ENCODE assay signal across 12 mouse cellular contexts in the genomic region with DNA sequence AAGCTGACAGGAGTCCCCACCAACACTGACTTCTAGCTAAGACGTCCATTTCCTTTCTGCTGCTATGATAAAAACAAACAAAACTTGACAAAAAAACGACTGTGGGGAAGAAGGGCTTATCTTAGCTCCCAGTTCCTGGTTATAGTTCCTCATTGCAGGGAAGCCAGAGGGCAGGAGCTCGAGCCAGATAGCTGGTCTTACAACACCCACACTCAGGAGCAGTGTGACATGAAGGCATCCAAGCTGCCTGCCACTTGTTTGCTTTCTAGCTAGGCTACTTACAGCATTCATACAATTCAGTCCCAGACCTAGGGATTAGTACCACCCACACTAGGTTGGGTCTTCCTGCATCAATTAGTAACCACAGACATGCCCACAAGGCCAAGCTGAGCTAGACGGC.
A peak's percentile ranks its signal among the peaks of the same experiment; 100 is the strongest.
DNase-seq lines count a peak whose midpoint lies in the region; ATAC-seq and TF ChIP-seq lines count a peak whose summit lies in the region.
"Had no signal": no experiment of that assay in that cellular context is flagged by ENCODE, and none has a peak within 500 bp of the region (broad histone marks: within the 10 kb centered on the region; RNA-seq: fewer than 3 reads in every experiment).

No protein-coding gene starts in this region.

- H3K36me3 ChIP-seq in liver, embryonic 12.5 days: no peaks in the 10 kb centered on the region
- no peaks in the 10 kb centered on the region for H3K36me3 ChIP-seq in macrophage (ENCODE audit: inconsistent target)
- H3K36me3 ChIP-seq in kidney, adult 2 months (ENCODE audit: control insufficient read depth, insufficient read depth, low read length): no peaks in the 10 kb centered on the region
- no peaks in the 10 kb centered on the region for H3K36me3 ChIP-seq in embryonic facial prominence, embryonic 10.5 days (replicated peaks)
- H3K36me3 ChIP-seq: forebrain, embryonic 10.5 days; midbrain, embryonic 15.5 days had no signal

- WGBS in liver, embryonic 12.5 days (ENCODE audit: insufficient replicate concordance): 6% methylated on average over 4 of the region's 4 CpGs
- 4% methylated on average over 4 of the region's 4 CpGs for WGBS in macrophage (ENCODE audit: missing documents)
- WGBS in kidney, adult 2 months: 47% methylated on average over 4 of the region's 4 CpGs
- 63% methylated on average over 4 of the region's 4 CpGs for WGBS in embryonic facial prominence, embryonic 10.5 days

- no peak for TF ChIP-seq CTCF in kidney, adult 2 months (conservative IDR thresholded peaks at IDR 0.05; ENCODE audit: insufficient read depth, insufficient read length, low read depth, low read length)

- peak overlapping the region; percentile 58 for H3K27ac ChIP-seq in liver, embryonic 12.5 days
- peak overlapping the region; percentile 39 for H3K27ac ChIP-seq in macrophage
- no peak overlapping the region for H3K27ac ChIP-seq in kidney, adult 2 months (ENCODE audit: insufficient read depth, low read depth, low read length)
- H3K27ac ChIP-seq in embryonic facial prominence, embryonic 10.5 days (replicated peaks): no peak overlapping the region
- H3K27ac ChIP-seq: forebrain, embryonic 10.5 days; limb, embryonic 12.5 days; midbrain, embryonic 15.5 days had no signal

- H3K9ac ChIP-seq in liver, embryonic 12.5 days: no peak overlapping the region
- H3K9ac ChIP-seq: limb, embryonic 12.5 days; midbrain, embryonic 15.5 days had no signal

- H3K9me3 ChIP-seq in liver, embryonic 12.5 days (replicated peaks): no peaks in the 10 kb centered on the region
- H3K9me3 ChIP-seq in embryonic facial prominence, embryonic 10.5 days: no peaks in the 10 kb centered on the region
- H3K9me3 ChIP-seq: forebrain, embryonic 10.5 days; limb, embryonic 12.5 days; midbrain, embryonic 15.5 days had no signal

- H3K4me3 ChIP-seq in liver, embryonic 12.5 days: no peak overlapping the region
- H3K4me3 ChIP-seq in macrophage (ENCODE audit: inconsistent target): no peak overlapping the region
- no peak overlapping the region for H3K4me3 ChIP-seq in kidney, adult 2 months (ENCODE audit: insufficient read depth, low read depth, low read length)
- no peak overlapping the region for H3K4me3 ChIP-seq in embryonic facial prominence, embryonic 10.5 days
- H3K4me3 ChIP-seq: forebrain, embryonic 10.5 days; limb, embryonic 12.5 days; midbrain, embryonic 15.5 days had no signal

- DNase-seq in A20 (ENCODE audit: low read depth, low spot score): peak; percentile 55
- peak; percentile 38 for DNase-seq in adipocyte (ENCODE audit: low spot score)
- DNase-seq in kidney, adult 2 months: no peak
- DNase-seq in spleen, postnatal 4 days (ENCODE audit: low spot score in 2 of 2): no peak
- DNase-seq in embryonic facial prominence, embryonic 10.5 days (ENCODE audit: low spot score): no peak
- DNase-seq: gastrocnemius, postnatal 10 days had no signal

- no peak overlapping the region for H3K4me2 ChIP-seq in liver, embryonic 12.5 days
- H3K4me2 ChIP-seq: limb, embryonic 12.5 days; midbrain, embryonic 15.5 days had no signal

- H3K27me3 ChIP-seq in liver, embryonic 12.5 days (replicated peaks): no peaks in the 10 kb centered on the region
- H3K27me3 ChIP-seq in kidney, adult 2 months (replicated peaks; ENCODE audit: control insufficient read depth, insufficient read depth, low read length): no peaks in the 10 kb centered on the region
- no peaks in the 10 kb centered on the region for H3K27me3 ChIP-seq in embryonic facial prominence, embryonic 10.5 days (replicated peaks; ENCODE audit: low read depth, poor library complexity, severe bottlenecking)
- H3K27me3 ChIP-seq: limb, embryonic 12.5 days; midbrain, embryonic 15.5 days had no signal

- peaks cover 31% of the 10 kb centered on the region for H3K4me1 ChIP-seq in liver, embryonic 12.5 days
- no peaks in the 10 kb centered on the region for H3K4me1 ChIP-seq in kidney, adult 2 months (ENCODE audit: control insufficient read depth, insufficient read depth, low read length)
- no peaks in the 10 kb centered on the region for H3K4me1 ChIP-seq in embryonic facial prominence, embryonic 10.5 days
- H3K4me1 ChIP-seq: limb, embryonic 12.5 days had no signal

- no peaks in the 10 kb centered on the region for H3K79me2 ChIP-seq in macrophage (ENCODE audit: inconsistent target)

- ATAC-seq in liver, embryonic 12.5 days: peak; percentile 70
- ATAC-seq: hindbrain, embryonic 16.5 days; midbrain, embryonic 15.5 days had no signal

- TF ChIP-seq POLR2A in kidney, adult 2 months (IDR thresholded peaks at IDR 0.05; ENCODE audit: low read depth, low read length): no peak

Comparison
In these comparisons a context has a peak if more than half of its experiments do, and no peak if none do; other contexts are left out.
1. DNase-seq: peak in A20 (single experiment) and adipocyte (single experiment); none in kidney, adult 2 months (single experiment), spleen, postnatal 4 days (0 of 2) and embryonic facial prominence, embryonic 10.5 days (single experiment).
2. H3K27ac ChIP-seq: peak in liver, embryonic 12.5 days (single experiment) and macrophage (single experiment); none in kidney, adult 2 months (single experiment) and embryonic facial prominence, embryonic 10.5 days (single experiment).